ENCODE assay signal across 15 mouse cellular contexts in the genomic region with DNA sequence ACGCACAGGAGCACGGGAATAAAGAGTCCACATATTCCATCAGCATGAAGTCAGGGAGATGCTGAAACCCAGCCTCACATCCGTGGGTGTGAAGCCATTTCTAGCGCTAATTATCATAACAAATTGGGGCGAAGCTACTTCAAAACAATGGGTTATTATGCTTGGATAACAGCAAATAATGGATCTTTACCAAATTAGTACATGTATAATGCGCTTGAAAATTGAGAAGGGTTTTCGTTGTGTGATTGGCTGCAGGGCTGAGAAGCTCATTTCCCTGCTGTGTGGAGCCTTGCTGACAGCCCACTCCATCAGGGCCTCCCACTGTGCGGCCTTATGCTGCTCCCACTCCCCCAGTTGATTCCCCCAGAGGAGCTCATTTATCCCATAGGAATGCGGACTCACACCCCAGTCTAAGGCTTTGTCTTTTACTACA.
DNase-seq lines count a peak whose midpoint lies in the region; ATAC-seq lines count a peak whose summit lies in the region.
"Had no signal": no experiment of that assay in that cellular context is flagged by ENCODE, and none has a peak within 500 bp of the region (broad histone marks: within the 10 kb centered on the region; RNA-seq: fewer than 3 reads in every experiment).

No protein-coding gene starts in this region.

- no peak for ATAC-seq in midbrain, embryonic 11.5 days (ENCODE audit: low FRiP score)
- no peak for ATAC-seq in midbrain, embryonic 14.5 days (ENCODE audit: low FRiP score, low TSS enrichment)
- peak; percentile 69 for ATAC-seq in forebrain, embryonic 15.5 days (replicated peaks)
- ATAC-seq: inflammation-experienced regulatory T-cells, adult 6 months; liver, embryonic 12.5 days had no signal

- H3K9ac ChIP-seq in midbrain, embryonic 11.5 days (ENCODE audit: low read length), result no peak overlapping the region
- H3K9ac ChIP-seq in midbrain, embryonic 14.5 days (replicated peaks; ENCODE audit: low read length), result no peak overlapping the region
- no peak overlapping the region for H3K9ac ChIP-seq in forebrain, embryonic 15.5 days (replicated peaks)
- H3K9ac ChIP-seq: embryonic facial prominence, embryonic 15.5 days; heart, embryonic 12.5 days; liver, embryonic 12.5 days had no signal

- DNase-seq in midbrain, embryonic 11.5 days (ENCODE audit: low spot score, missing footprints), result peak; percentile 76
- DNase-seq in midbrain, embryonic 14.5 days, result no peak
- peak; percentile 10 for DNase-seq in cerebellum, adult 8-10 months
- peak; percentile 72 for DNase-seq in retina, embryonic 14.5 days (ENCODE audit: low spot score)
- DNase-seq in thymus, postnatal 4 days, result no peak
- no peak for DNase-seq in lung, postnatal 36 days
- DNase-seq in spleen, adult 12 weeks (ENCODE audit: low spot score), result no peak
- DNase-seq: kidney, postnatal 36 days; thymus, adult 18-20 months had no signal

- H3K36me3 ChIP-seq in midbrain, embryonic 11.5 days (ENCODE audit: control insufficient read depth, insufficient read depth, low read length), result no peaks in the 10 kb centered on the region
- no peaks in the 10 kb centered on the region for H3K36me3 ChIP-seq in midbrain, embryonic 14.5 days (ENCODE audit: control insufficient read depth, insufficient read depth, low read length)
- no peaks in the 10 kb centered on the region for H3K36me3 ChIP-seq in forebrain, embryonic 15.5 days
- H3K36me3 ChIP-seq: embryonic facial prominence, embryonic 15.5 days; heart, embryonic 12.5 days; liver, embryonic 12.5 days had no signal

- no peaks in the 10 kb centered on the region for H3K9me3 ChIP-seq in midbrain, embryonic 11.5 days (ENCODE audit: control insufficient read depth, low read length)
- no peaks in the 10 kb centered on the region for H3K9me3 ChIP-seq in midbrain, embryonic 14.5 days (ENCODE audit: control insufficient read depth, low read length)
- no peaks in the 10 kb centered on the region for H3K9me3 ChIP-seq in forebrain, embryonic 15.5 days
- H3K9me3 ChIP-seq: embryonic facial prominence, embryonic 15.5 days; heart, embryonic 12.5 days; liver, embryonic 12.5 days had no signal

- WGBS in midbrain, embryonic 11.5 days, result 21% methylated on average over 9 of the region's 9 CpGs
- 20% methylated on average over 9 of the region's 9 CpGs for WGBS in midbrain, embryonic 14.5 days
- 4% methylated on average over 9 of the region's 9 CpGs for WGBS in forebrain, embryonic 15.5 days

- H3K4me1 ChIP-seq in midbrain, embryonic 11.5 days (ENCODE audit: control insufficient read depth, insufficient read depth, low read length), result 0 out of 2 replicates have a peak, but pooled peaks cover 3% of the 10 kb centered on the region
- no peaks in the 10 kb centered on the region for H3K4me1 ChIP-seq in midbrain, embryonic 14.5 days (ENCODE audit: control insufficient read depth, insufficient read depth, low read length)
- peaks cover 8% of the 10 kb centered on the region for H3K4me1 ChIP-seq in forebrain, embryonic 15.5 days
- H3K4me1 ChIP-seq: embryonic facial prominence, embryonic 15.5 days; heart, embryonic 12.5 days; liver, embryonic 12.5 days had no signal

- H3K4me2 ChIP-seq in midbrain, embryonic 11.5 days, result no peak overlapping the region
- H3K4me2 ChIP-seq in midbrain, embryonic 14.5 days (ENCODE audit: low read length), result no peak overlapping the region
- no peak overlapping the region for H3K4me2 ChIP-seq in forebrain, embryonic 15.5 days (replicated peaks)
- H3K4me2 ChIP-seq: embryonic facial prominence, embryonic 15.5 days; heart, embryonic 12.5 days; liver, embryonic 12.5 days had no signal

- H3K27me3 ChIP-seq in midbrain, embryonic 11.5 days (ENCODE audit: control insufficient read depth, insufficient read depth, low read length), result no peaks in the 10 kb centered on the region
- no peaks in the 10 kb centered on the region for H3K27me3 ChIP-seq in midbrain, embryonic 14.5 days (ENCODE audit: control insufficient read depth, insufficient read depth, low read length)
- no peaks in the 10 kb centered on the region for H3K27me3 ChIP-seq in forebrain, embryonic 15.5 days
- H3K27me3 ChIP-seq: embryonic facial prominence, embryonic 15.5 days; heart, embryonic 12.5 days; liver, embryonic 12.5 days had no signal

- no peak overlapping the region for H3K27ac ChIP-seq in midbrain, embryonic 11.5 days (ENCODE audit: low read depth, low read length)
- no peak overlapping the region for H3K27ac ChIP-seq in midbrain, embryonic 14.5 days (replicated peaks; ENCODE audit: low read depth, low read length)
- H3K27ac ChIP-seq in forebrain, embryonic 15.5 days (replicated peaks), result no peak overlapping the region
- H3K27ac ChIP-seq: embryonic facial prominence, embryonic 15.5 days; left cerebral cortex, adult 2 months; liver, embryonic 12.5 days had no signal

- H3K4me3 ChIP-seq in midbrain, embryonic 11.5 days (ENCODE audit: low read depth, low read length), result no peak overlapping the region
- no peak overlapping the region for H3K4me3 ChIP-seq in midbrain, embryonic 14.5 days (replicated peaks; ENCODE audit: low read depth, low read length)
- H3K4me3 ChIP-seq in forebrain, embryonic 15.5 days, result no peak overlapping the region
- H3K4me3 ChIP-seq: embryonic facial prominence, embryonic 15.5 days; heart, embryonic 12.5 days; left cerebral cortex, adult 2 months; liver, embryonic 12.5 days had no signal

Comparison
In these comparisons a context has a peak if more than half of its experiments do, and no peak if none do; other contexts are left out.
1. DNase-seq: peak in midbrain, embryonic 11.5 days (single experiment), cerebellum, adult 8-10 months (single experiment) and retina, embryonic 14.5 days (single experiment); none in midbrain, embryonic 14.5 days (single experiment), thymus, postnatal 4 days (single experiment), lung, postnatal 36 days (single experiment) and spleen, adult 12 weeks (single experiment).